Mouse (Mus musculus) layer of hippocampus, adult 9-11 months (tissue): ENCODE measurements around the gene Parp3.
A peak's percentile ranks its signal among the peaks of the same experiment; 100 is the strongest.

Source experiments
- DNase-seq: peaks from one replicate; pipeline ENCODE4 v3.0.0; 2022

Gene Parp3

GRCm38 (mm10) chr9:106454888-106455681, 21.7 kb downstream of the Parp3 start:
- no peak for DNase-seq

- DNase-seq: no peak
Observed at GRCm38 (mm10) chr9:106454071-106454761, 22.5 kb downstream of the Parp3 start.

DNA sequence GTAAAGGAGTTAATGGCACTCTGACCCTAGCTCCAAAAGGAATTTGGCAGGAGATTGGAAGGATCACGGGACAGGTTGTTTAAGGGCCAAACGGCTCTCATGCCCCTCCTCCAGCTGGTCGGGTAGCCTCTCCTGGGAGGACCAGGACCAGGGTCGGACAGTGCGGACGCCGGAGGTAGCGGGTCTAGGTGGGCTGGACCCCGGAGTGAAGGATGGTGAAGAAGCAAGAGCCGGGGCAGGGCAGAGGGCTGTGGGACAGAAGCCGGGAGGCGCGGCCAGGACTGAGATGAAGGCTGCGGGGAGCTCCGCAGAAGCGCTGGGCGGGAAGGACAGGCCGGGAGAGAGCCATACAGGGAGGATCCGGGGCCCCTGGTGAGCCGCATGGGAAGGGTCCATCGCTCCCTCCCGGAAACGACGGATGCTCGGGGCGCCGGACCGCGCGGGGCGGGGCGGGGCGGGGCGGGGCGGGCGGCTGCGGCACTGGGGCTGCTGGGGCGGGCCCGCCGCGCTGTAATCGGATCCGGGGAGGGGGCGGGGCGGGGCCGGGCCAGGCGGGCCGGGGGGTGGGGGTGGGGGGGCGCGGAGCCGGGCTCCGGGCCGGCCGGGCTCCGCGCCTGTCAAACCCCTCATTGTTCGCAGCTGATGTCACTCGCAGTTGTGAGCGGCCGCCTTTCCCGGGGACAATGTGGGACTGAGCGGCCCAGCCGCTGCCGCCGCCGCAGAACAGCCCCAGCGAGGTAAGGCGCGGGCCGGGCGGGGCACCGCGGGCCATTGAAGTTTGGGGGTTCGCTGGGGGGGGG, 23.3 kb downstream of the Parp3 start, which contains the start of gene Pcbp4:
TSS of gene Pcbp4 (plus strand) at position 21 of the 800 bp plus-strand sequence.
- DNase-seq: peak; percentile 70

DNA sequence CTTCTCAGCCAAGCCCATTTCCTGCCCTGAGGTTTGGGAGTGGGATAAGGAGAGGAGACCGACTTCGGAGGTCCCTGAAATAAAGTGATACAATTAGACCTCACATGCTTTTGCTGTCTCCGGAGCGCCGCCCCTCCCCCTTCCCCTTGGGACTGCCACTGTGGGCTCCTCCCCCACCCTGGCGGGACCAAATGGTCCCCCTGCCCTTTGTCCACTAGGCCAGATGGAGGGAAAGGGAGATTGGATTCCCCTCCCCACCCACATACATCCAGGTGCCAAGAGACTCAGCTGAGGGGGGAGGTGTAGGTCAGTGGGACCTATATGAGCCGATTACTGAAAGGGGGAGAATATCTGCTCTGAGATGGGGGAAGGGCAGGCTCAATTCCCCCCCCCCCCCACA, 23.9 kb downstream of the Parp3 start:
- DNase-seq: no peak

DNA sequence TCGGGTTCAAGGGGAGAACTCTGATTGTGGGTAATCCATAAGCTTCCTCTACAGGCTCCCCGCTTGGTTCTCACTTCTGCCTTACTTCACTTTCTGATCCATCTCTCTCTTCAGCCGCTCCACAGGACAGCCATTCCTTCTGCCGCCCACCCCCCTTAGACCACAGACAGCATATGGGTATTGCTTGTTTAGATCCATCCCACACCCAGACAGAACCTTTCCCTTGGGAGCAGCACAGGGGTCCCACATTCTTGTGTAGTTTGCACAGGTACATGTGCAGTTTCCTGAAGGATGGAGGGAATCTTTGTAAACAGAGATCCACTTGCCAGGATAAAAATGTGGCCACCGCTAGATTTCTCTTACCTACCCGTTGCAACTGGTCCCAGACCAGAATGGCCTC, 24.4 kb downstream of the Parp3 start:
- DNase-seq: no peak

- DNase-seq: no peak
Observed at GRCm38 (mm10) chr9:106451899-106452298, 24.9 kb downstream of the Parp3 start.

DNA sequence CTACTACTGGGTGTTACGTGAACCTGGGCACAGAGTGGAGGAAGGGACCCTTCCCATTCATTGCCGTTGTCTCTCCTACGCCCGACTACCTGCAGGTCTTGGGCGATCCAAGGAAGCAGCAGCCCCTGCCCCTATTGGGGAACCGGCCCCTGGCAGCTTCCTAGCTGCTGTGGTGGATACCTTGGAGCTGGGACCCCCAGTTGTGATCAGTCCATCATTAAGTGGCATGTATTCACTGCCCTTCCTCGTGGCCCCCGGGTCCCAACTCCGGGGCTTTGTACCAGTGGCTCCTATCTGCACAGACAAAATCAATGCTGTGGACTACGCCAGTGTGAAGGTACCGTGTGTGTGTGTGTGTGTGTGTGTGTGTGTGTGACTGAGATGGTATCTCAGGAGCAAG, 25.5 kb downstream of the Parp3 start:
- DNase-seq: no peak

DNA sequence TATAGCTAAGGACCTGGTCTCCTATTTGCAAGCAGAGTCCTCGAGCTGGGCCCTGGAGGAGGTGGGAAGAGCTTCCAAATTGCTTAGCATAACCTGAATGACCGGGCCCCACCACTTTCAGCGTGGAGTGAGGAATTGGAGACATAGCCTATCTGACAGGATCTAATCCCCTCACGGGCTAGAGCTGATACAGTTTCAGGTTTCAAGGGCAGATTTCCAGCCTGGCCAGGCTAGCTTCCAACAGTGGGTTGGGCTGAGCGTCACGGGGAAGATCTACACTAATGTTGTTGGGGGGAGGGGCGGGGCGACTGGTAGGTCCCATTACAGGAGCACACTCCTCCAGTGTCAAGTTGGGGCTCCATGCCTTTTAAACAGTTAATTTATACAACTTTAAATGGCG, 26.1 kb downstream of the Parp3 start:
- DNase-seq: no peak

DNA sequence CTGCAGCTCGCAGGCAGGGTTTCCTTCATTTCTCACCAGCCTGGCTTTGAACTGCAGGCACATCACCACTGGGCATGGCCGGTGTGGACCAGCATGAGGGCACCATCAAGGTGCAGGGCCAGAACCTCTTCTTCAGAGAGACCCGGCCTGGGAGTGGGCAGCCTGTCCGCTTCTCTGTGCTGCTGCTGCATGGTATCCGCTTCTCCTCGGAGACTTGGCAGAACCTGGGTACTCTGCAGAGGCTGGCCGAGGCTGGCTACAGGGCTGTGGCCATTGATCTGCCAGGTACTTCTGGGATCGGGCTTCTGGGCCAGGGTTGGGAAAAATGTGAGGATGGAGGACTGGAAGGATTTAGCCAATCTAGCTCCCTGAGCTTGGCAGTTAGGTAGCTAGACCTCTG, 26.8 kb downstream of the Parp3 start:
- DNase-seq: no peak

DNA sequence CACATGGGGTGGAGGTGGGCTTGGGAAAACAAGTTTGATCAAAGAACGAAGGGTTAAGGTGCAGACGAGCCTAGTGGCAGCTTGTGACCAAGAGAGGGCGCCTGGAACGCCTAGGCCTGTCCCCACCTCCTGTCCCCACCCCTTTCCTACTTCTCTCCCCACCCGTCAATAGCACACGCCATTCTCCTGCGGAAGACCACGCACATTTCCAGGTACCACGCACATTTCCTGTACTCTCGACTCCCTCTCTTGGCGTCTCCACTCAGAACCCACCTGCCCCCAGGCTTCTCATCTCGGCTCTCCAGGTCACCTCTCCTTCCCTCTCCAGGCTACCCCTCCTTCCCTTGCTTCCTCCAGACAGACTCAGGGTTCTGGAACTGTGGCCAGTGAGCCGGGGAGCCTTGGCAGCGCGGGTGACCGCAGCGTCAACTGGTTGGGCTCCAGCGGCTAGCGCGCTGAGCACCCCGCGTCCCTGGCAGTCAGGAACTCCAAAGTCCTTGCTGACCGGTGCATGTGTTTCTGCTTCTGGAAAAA, 28.2 kb downstream of the Parp3 start:
- peak; percentile 80 for DNase-seq

DNA sequence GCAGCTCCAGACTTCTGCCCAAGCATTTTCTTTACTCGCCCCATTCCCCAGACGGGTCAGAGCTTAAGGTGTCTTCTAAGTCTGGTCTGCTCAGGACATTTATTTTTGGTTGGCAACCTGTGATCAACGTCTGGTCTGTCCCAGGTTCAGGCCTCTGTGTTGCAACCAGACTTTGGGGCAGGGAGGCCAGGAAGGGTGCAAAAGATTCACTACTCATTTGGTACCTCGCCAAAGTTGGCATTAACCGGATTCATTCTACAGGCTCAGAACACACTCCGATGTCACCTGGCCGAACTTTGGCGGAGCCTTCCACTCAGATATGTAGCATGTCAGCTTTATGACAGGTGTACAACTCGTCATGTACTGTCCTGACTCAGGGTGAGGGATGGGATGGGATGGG, 28.8 kb downstream of the Parp3 start:
- DNase-seq: no peak

DNA sequence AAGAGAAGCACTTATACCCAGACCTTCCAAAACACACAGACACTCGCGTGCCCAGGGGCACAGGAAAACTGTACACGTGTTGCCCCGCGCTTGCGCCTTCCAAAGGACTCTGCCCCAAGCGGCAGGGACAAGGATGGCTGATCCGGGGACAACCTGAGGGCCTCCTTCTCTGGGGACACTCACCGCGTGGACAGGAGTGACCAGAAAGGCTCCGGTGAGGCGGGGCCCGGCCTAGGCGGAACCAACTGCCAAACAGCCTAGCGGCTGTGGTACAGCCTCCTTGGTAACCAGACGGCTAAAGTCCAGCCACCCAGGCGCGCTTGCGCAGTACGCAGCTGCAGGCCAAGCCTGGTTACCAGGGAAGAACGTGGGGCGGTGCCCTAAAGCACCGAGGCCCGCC, 29.4 kb downstream of the Parp3 start, which contains the start of the genes Abhd14b and Abhd14a:
TSS of gene Abhd14b (plus strand) at position 112 of the 400 bp plus-strand sequence.
TSS of gene Abhd14a (minus strand) at position 331 of the 400 bp plus-strand sequence.
- peak; percentile 94 for DNase-seq

- no peak for DNase-seq
Observed at GRCm38 (mm10) chr9:106444836-106445235, 31.9 kb downstream of the Parp3 start.

- DNase-seq: no peak
Observed at GRCm38 (mm10) chr9:106442680-106443079, 34.1 kb downstream of the Parp3 start.

- no peak for DNase-seq
Observed at GRCm38 (mm10) chr9:106436566-106436965, 40.2 kb downstream of the Parp3 start.

GRCm38 (mm10) chr9:106433389-106433788, 43.4 kb downstream of the Parp3 start:
- DNase-seq: no peak

DNA sequence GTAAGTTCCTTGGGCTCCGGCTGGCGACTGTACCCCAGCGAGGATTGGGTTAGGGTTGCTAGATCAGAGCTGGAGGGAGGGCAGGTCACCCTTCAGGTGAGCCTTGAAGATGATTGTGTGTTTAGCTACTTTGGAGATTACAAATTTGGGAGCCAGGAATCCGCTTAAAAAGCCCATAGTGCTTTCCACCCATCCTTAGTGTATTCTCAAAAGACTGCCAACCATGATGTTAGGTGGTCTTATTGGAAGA, 46.8 kb downstream of the Parp3 start:
- no peak for DNase-seq

GRCm38 (mm10) chr9:106429221-106430014, 47.3 kb downstream of the Parp3 start, which contains the start of gene Rpl29:
Gene Rpl29, plus strand, starts transcription at chr9:106429454.
- peak; percentile 93 for DNase-seq

GRCm38 (mm10) chr9:106428719-106429220, 48.0 kb downstream of the Parp3 start:
- no peak for DNase-seq

- DNase-seq: peak; percentile 88
Observed at GRCm38 (mm10) chr9:106421865-106422160, 54.9 kb downstream of the Parp3 start.

DNA sequence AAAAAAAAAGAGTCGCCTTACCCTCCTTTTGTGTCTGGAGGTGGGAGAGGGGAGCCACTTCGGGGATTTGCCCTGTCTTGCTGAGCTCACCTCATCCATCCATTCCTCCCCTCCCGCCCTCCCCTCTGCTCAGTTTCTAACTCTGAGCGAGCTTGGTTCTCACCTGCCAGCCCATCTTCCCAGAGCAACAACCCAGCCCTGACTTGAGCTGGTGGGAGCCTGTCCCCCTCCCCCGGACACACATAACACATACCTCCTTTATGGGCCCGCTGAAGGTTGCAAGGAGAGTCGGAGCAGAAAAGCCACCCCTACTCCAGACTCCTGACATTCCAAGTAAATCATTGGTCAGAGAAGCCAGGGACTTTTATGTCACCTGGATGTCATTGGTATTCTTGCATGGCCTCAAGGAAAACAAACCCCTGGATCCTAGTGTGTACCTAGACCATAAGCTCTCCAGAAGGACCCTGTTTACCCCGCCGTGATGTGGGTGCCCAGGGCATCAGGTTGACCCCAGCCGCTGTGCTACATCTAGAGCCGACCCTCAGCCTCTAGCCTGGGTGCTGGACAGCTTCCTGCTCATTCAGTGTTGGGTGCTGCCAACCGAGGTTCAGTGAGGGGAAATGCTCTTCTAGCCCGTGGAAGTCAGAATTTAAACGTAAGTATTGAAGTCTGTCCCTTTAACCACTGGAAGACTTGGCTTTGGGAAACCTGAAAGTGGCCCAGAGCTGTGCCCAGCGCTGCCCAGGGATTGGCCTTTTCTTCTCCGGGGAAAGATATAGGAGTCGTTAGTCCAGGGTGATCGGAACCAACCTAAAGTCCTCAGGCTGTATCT, 55.5 kb downstream of the Parp3 start:
- DNase-seq: no peak
